Mouse (Mus musculus) T-helper 1 cell (primary cell): ENCODE results near the gene 4930535I16Rik.

Experiments
- in situ Hi-C: fragments of 300-600 bp; cut with MboI, MseI; formaldehyde crosslinking; loops from one replicate; pipeline ENCODE4 v1.15.1; 2025; ENCODE audit warnings: high pct_unique_total_duplicates

The 4930535I16Rik gene

GRCm38 (mm10) chr4:123911503-123911902 is 6.3 kb downstream of the 4930535I16Rik start:
- in situ Hi-C loops = loop anchor here (5.0 to 25.0 kb wide), 3 partner anchors 499 to 1211 kb away; partner anchors contain the start of gene Ppt1

- in situ Hi-C loops = loop anchor here (10.0 to 25.0 kb wide), 3 partner anchors 493 to 1180 kb away; partner anchors contain the start of genes Meaf6 and Ppt1
These were observed 12.6 kb downstream of the 4930535I16Rik start for GRCm38 (mm10) chr4:123905126-123905668.

DNA sequence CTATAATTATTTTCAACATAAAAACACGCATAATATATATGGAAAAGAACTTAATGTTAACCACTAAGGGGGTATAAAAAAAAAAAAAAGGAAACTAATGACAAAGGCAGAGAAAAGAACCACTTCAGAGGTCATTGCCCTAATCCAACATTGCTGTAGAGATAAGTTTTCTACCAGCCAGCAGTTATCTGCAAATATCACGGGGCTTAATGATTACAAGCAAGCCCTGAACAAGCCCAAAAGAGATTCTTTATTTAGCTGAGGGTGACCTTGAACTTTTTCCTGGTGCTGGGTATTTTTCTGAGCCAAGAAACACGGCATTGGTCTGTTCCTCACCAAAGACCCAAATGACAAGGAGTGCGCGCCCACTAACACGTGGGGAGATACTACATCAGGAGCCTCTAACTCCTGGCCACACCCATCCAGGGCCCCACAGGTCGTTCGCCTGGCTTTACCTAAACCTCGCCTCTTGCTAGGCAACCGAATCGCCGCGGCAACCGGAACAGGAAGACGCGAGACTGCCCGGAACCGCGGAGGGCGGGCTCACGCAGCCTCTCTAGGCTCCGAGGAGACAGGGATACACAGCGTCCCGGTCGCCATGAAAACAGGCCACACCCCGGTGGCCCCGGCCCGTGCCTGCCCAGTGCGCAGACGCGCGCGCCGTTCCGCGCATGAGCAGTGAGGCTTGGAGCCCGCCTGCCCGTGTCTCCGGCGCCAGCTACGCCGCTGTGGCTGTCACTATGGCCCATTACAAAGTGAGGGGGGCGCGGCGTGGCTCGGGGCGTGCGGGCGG is 13.3 kb downstream of the 4930535I16Rik start, which contains the start of gene Mycbp:
Gene Mycbp, plus strand, starts transcription at position 500 of the 793 bp plus-strand sequence.
- in situ Hi-C loops = loop anchor here (10.0 to 25.0 kb wide), 3 partner anchors 492 to 1180 kb away; partner anchors contain the start of genes Meaf6 and Ppt1

- in situ Hi-C loops = loop anchor here (10.0 to 25.0 kb wide), 3 partner anchors 491 to 1181 kb away; partner anchors contain the start of genes Meaf6 and Ppt1
These were observed 14.4 kb downstream of the 4930535I16Rik start for GRCm38 (mm10) chr4:123903432-123903831.

- in situ Hi-C loops = loop anchor here (5.0 to 25.0 kb wide), 2 partner anchors 136 to 286 kb away; no protein-coding TSS in a partner anchor
These were observed 19.1 kb downstream of the 4930535I16Rik start for GRCm38 (mm10) chr4:123898696-123899095.

- in situ Hi-C loops = loop anchor here (25.0 kb wide), 1 partner anchor 282 kb away; no protein-coding TSS in a partner anchor
These were observed 23.5 kb downstream of the 4930535I16Rik start for GRCm38 (mm10) chr4:123894295-123894694.

DNA sequence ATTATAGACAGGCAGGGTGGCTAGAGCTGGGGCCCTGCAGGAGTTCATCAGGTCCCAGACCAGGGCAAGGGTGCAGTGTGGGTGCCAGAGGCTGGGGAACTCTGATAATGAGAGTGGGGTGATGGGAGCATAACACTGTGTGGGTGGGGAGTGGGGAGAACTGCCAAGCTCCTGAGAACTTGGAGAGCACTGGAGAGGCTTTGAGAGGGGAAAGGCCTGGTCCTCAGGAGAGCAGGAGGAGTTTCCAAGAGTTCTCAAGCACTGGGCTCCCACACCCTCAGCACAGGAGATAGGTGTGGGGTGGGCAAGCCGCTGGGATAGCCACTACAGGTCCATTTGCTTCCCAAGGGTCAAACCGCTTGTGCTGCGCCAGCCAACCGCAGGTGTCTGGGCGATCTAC is 24.1 kb downstream of the 4930535I16Rik start:
- in situ Hi-C loops = loop anchor here (25.0 kb wide), 1 partner anchor 281 kb away; no protein-coding TSS in a partner anchor
